Mouse (Mus musculus) adipocyte (in vitro differentiated cells): ENCODE data around the gene Myog.
A peak's percentile ranks its signal among the peaks of the same experiment; 100 is the strongest.

Experiments used
- DNase-seq: peaks from one replicate; pipeline ENCODE4 v3.0.0-alpha.2; 2016; ENCODE audit warnings: low spot score

Myog gene

GRCm38 (mm10) chr1:134322591-134322990 lies 32.8 kb downstream of the Myog start:
- peak; percentile 40 for DNase-seq

DNA sequence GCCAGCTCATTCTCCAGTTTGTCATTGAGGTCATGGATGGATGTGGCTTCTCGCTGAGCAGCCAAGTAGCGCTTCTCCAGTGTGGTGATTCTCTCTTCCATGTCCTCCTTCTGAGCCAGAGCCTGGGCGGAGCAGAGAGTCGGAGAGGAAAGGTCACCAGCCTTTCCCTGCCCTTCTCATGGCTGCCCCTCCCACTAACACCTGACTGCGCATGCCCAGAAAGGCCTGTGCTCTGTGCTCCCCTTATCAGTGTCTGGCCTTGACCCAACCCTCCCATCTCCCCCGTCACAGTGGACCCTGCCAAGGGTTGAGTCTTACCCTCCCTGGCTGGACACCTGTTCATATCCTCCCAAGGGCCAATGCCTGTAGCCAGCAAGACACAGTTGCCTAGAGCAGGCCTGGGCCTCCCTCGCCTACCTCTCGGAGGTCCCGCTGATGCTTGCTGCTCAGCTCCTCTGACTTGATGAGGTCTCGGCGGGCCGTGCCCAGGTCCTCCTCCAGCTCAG lies 37.1 kb downstream of the Myog start:
- no peak for DNase-seq

DNA sequence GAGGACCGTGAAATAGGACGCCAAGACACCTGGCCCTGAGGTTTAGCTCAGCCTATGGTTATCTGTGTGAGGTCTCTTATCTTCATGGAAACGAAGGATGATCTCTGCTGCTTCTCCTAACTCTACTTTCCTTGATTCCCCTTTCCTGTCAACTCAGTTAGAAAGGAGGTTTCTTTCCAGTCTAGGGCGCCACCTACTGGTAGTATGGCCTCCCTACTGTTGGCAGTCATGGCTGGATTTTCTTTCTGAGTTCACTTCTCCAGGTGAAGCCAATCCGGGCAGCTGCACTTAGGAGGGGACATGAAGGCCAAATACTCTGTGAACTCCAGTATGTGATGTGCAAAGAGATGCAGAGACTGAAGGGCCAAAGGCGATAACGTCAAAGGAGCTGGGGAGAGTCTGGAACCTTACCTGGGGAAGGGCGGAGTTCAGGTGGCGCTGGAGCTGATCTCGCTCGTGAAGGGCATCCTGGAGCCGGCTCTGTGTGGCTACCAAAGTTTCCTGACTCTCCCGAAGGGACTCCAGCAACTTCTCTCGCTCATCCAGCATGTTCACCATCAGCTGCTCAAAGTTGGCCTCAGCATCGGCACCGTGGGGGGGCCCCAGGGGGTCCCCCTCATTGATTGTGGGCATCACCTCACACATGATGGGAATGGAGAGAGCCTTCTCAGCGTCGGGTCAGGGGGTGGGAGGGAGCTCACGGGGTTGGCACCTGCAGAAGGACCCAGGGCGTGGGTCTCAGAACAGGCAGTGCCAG lies 42.3 kb downstream of the Myog start:
- DNase-seq, result peak; percentile 86

DNA sequence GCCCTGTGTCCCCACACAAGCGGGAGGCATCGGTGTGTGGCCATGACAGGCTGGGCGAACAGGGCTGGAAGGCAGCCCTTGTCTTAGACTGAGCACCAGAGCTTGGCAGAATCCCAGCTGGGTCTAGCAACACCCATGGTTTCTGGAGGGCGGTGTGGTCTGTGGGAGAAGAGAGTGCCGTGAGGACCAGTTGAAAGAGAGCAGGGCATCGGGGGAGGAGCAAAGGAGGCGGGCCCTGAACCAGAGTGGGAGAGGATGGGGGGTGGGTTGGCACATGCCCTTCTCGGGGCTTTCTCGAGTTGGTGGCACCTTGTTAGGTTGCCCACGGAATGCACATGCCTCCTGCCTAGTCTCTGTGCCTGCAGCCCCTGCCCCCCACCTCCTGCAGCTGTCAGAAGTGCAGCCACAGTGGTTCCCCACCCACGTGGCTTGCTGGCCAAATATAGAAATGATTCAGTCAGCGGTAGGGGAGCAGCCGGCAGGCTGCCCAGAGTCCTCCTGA lies 43.0 kb downstream of the Myog start, which contains the start of gene Ppfia4:
TSS of gene Ppfia4 (minus strand) at position 159 of the 502 bp plus-strand sequence.
- peak; percentile 29 for DNase-seq

DNA sequence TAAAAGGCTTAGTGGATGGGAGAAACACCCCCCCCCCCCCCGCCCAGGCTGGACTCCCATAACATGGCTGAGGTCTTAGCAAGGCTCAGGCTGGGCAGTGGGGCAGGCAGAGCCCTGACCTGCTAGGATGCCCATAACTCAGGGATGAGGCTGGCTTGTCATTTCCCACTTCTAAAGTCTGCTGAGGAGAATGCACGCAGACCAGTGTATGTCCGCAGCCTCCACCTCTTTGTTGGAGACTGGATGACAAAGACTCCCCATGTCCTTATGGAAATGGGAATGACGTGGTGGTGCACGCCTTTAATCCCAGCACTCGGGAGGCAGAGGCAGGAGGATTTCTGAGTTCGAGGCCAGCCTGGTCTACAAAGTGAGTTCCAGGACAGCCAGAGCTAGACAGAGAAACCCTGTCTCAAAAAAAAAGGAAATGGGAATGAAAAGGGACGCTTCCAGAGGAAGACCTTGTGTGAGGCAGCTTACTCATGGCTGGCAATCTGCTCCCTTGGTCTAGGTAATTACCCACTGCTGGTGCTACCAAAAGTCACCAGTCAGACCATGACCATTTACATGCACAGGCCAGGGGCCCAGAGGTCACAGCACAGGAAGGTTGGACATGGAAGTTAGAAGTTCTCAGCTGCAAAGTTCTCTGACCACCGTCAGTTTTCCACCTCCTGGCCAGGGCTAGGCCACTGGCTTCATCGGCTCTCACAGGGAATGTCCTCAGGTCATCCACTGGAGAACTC lies 43.8 kb downstream of the Myog start:
- DNase-seq, result no peak

GRCm38 (mm10) chr1:134334111-134334827 lies 44.5 kb downstream of the Myog start:
- no peak for DNase-seq

DNA sequence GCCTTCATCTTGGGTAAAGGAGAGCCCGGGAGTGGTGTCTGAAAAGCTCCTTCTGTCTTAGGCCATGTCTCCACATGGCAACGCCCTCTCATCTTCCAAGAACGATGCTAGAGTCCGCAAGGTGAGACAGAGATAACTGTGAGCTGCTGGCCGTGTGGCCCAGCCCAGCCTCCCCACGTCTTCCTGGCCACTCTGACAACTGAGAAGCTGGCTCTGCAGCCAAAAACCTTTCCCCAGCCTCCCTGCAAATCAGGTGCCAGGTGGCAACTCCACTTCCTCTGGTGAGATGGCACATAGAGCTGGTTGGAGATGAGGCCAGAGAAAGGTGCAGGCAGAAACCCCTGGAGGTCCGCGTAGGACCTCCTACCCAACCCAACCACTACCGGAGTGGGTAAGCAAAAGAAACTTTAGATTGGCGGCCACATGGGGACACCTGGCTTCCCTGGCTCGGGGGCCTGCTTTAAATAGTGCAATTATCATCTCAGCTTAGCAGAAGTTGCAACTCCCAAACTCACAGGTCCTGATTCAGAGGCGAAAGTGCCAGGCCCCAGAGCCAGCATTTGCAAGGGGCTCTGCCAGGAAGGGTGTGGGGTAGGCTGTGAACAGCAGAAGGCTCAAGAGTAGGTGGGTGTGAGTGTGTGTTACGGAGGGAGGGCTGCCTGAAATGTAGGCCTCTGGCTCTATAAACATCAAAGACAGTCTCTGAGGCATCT lies 45.6 kb downstream of the Myog start:
- DNase-seq, result no peak

- DNase-seq, result no peak
These were observed 46.4 kb downstream of the Myog start for GRCm38 (mm10) chr1:134335924-134336810.

GRCm38 (mm10) chr1:134336958-134337710 lies 47.3 kb downstream of the Myog start:
- no peak for DNase-seq

GRCm38 (mm10) chr1:134339162-134339561 lies 49.4 kb downstream of the Myog start:
- no peak for DNase-seq

- no peak for DNase-seq
These were observed 50.2 kb downstream of the Myog start for GRCm38 (mm10) chr1:134339757-134340619.

DNA sequence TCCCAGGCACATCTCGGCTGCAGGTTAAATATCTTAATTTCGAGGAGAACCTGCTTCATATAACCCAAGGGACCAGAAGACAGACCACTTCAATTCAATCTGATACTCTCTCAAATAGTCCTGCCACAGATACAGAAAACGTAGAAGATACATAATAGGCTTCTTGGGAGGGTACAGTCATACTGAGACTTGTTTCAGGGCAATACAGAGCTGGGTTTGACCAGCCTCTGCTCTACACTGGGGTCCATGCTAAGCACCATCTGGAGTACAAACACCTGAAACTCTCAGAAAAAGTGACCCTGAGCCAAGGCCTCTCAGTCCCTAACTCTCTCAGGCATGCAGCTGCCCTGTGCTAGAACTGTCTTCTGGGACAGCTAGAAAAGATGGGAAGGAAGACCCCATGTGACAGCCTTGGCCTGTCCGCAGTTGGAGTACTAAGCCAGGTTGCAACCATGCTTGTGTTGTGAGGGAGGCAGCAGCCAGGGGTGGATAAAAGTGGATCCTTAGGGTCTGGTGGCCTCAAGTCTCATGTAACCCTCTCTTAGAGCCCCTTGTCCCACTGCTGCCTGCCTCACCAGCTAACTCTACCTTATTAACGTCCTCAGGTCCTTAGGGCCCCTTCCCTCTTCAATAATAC lies 52.0 kb downstream of the Myog start:
- no peak for DNase-seq
